Comparison of ENCODE assay signal across 8 mouse cellular contexts in genomic region chr4:137862019-137862418, GRCm38 (mm10). TPM values are rescaled to one million over a fixed set of nuclear protein-coding genes. Genes with fewer than 3 reads are reported as not detected.
A peak's percentile ranks its signal among the peaks of the same experiment; 100 is the strongest.
DNase-seq lines count a peak whose midpoint lies in the region; ATAC-seq and TF ChIP-seq lines count a peak whose summit lies in the region.

Gene Ece1 (plus strand): TSS chr4:137862237.

- peaks cover 33% of the 10 kb centered on the region for H3K4me1 ChIP-seq in hindbrain, embryonic 16.5 days (ENCODE audit: control insufficient read depth, insufficient read depth, low read depth, low read length)

- H3K27me3 ChIP-seq in hindbrain, embryonic 16.5 days (replicated peaks; ENCODE audit: control insufficient read depth, insufficient read depth, low read length) = no peaks in the 10 kb centered on the region; the same call in 1 of the 2 replicates

- H3K36me3 ChIP-seq in hindbrain, embryonic 16.5 days (ENCODE audit: control insufficient read depth, insufficient read depth, low read length) = no peaks in the 10 kb centered on the region

- H3K4me3 ChIP-seq in gastrocnemius, adult 2 months = peak within 1 kb of the TSS; percentile 96
- peak within 1 kb of the TSS; percentile 86 for H3K4me3 ChIP-seq in hindbrain, embryonic 16.5 days (ENCODE audit: low read length)

- peak; percentile 85 for ATAC-seq in activated CD4-positive, CD25-positive, alpha-beta regulatory T cell, adult 4 months
- peak; percentile 79 for ATAC-seq in common myeloid progenitor, adult 5-6 weeks (replicated peaks; ENCODE audit: low read depth, poor library complexity, severe bottlenecking)
- peak; percentile 94 for ATAC-seq in hindbrain, embryonic 16.5 days

- no peak for TF ChIP-seq CTCF in gastrocnemius, adult 2 months (IDR thresholded peaks at IDR 0.05)

- H3K4me2 ChIP-seq in hindbrain, embryonic 16.5 days (ENCODE audit: low read length) = peak within 1 kb of the TSS; percentile 93

- peak; percentile 96 for DNase-seq in gastrocnemius, adult 2 months
- peak; percentile 84 for DNase-seq in left cerebral cortex, adult 11 months (ENCODE audit: low spot score)
- DNase-seq in lung, postnatal 36 days = peak; percentile 95
- DNase-seq in retina, postnatal 1 day = peak; percentile 95
- DNase-seq in thymus, postnatal 4 days = peak; percentile 95

- no peaks in the 10 kb centered on the region for H3K9me3 ChIP-seq in hindbrain, embryonic 16.5 days (ENCODE audit: control insufficient read depth, low read length)

- H3K27ac ChIP-seq in gastrocnemius, adult 2 months = peak within 1 kb of the TSS; percentile 97
- peak within 1 kb of the TSS; percentile 61 for H3K27ac ChIP-seq in hindbrain, embryonic 16.5 days (ENCODE audit: low read depth, low read length)

- intact Hi-C loops in gastrocnemius, adult 2 months (cut with DNase I) = loop anchor here (2.0 kb wide), 1 partner anchor 81 kb away; no protein-coding TSS in a partner anchor

- WGBS in hindbrain, embryonic 16.5 days = under 1% methylated on average over 35 of the region's 37 CpGs

- peak within 1 kb of the TSS; percentile 91 for H3K9ac ChIP-seq in hindbrain, embryonic 16.5 days (ENCODE audit: low read depth, low read length)

RNA-seq across cellular contexts. Expression of gene Ece1, which starts in this region (rescaled TPM):
- polyA plus RNA-seq in activated CD4-positive, CD25-positive, alpha-beta regulatory T cell, adult 4 months (2017; shearing (Covaris generic)) = 10 to 100 TPM; 17.2 to 18.6 TPM
- total RNA-seq in common myeloid progenitor, adult 5-6 weeks (2017) = 6.5 and 8.9 TPM in 2 replicates
- 100 to 1,000 TPM in 1 of 2 experiments, 10 to 100 TPM in 1; 61.6 to 103 TPM for total RNA-seq in gastrocnemius, adult 2 months (2021)
- 18.5 and 29.8 TPM in 2 replicates for polyA plus RNA-seq in hindbrain, embryonic 16.5 days (2015; fragmentation: Nextera tagmentation; extraction: Ambion mirVana)

Comparison
In these comparisons a context has a peak if more than half of its experiments do, and no peak if none do; other contexts are left out.
1. Peak in every context shown above with its lines: DNase-seq, ATAC-seq, H3K4me3 ChIP-seq and H3K27ac ChIP-seq.